Mouse (Mus musculus): ENCODE measurements around the gene Il12rb1. TPM values are rescaled to one million over a fixed set of nuclear protein-coding genes. Genes with fewer than 3 reads are reported as not detected.

Gene Il12rb1
- polyA plus RNA-seq, 2 experiments = 0.13 TPM; not detected in 1

- H3K4me1 ChIP-seq (ENCODE audit: control insufficient read depth, insufficient read depth, low read length) = peaks cover 33% of the 10 kb centered on the region
- peak overlapping the region; percentile 28; the same call in 1 of the 2 replicates for H3K4me2 ChIP-seq (replicated peaks; ENCODE audit: low read depth, low read length, severe bottlenecking)
- H3K9ac ChIP-seq (ENCODE audit: low read depth, low read length, severe bottlenecking) = peak overlapping the region; percentile 36
- no peaks in the 10 kb centered on the region for H3K27me3 ChIP-seq (ENCODE audit: control insufficient read depth, insufficient read depth, low read length)
- DNase-seq (ENCODE audit: low spot score) (peak; percentile 80), ATAC-seq (ENCODE audit: low FRiP score, low read depth) (no peak)
- H3K4me3 ChIP-seq (replicated peaks; ENCODE audit: low read length) = no peak overlapping the region; the same call in 1 of the 2 replicates
- WGBS = 44% methylated on average over 9 of the region's 9 CpGs
- no peak for TF ChIP-seq POLR2A (IDR thresholded peaks at IDR 0.05; ENCODE audit: borderline replicate concordance, extremely low read depth, insufficient read depth, insufficient read length)
- H3K9me3 ChIP-seq (ENCODE audit: control insufficient read depth, low read length) = no peaks in the 10 kb centered on the region
- peak overlapping the region; percentile 68 for H3K27ac ChIP-seq (replicated peaks; ENCODE audit: low read depth, low read length)
- H3K36me3 ChIP-seq (ENCODE audit: control insufficient read depth, insufficient read depth, low read length) = peaks cover 65% of the 10 kb centered on the region
Measured at GRCm38 (mm10) chr8:70773833-70774232, 34.4 kb upstream of the Il12rb1 start.

DNA sequence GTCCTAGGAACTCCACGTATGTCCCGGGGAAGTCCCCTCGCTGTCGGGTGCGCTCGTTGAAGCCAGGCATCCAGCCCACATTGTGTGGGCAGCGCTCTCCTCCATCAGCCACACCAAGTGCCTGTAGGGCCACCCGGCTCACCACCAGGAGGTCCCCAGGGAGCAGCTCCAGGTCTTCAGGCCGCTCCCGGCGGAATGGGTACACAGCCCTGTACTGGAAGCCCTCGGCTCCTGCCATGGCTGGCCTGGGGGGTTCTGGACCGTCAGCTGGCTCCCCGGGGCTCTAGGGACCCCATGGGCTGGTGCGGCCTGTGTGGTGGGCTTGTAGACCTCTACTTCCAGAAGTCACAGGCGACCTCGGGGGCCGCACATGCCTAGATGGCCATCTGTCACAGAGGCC lies 33.5 kb upstream of the Il12rb1 start:
- peaks cover 68% of the 10 kb centered on the region for H3K36me3 ChIP-seq (ENCODE audit: control insufficient read depth, insufficient read depth, low read length)
- H3K27ac ChIP-seq (replicated peaks; ENCODE audit: low read depth, low read length) = peak overlapping the region; percentile 68; the same call in 1 of the 2 replicates
- no peak overlapping the region for H3K4me2 ChIP-seq (replicated peaks; ENCODE audit: low read depth, low read length, severe bottlenecking)
- no peaks in the 10 kb centered on the region for H3K9me3 ChIP-seq (ENCODE audit: control insufficient read depth, low read length)
- 0 out of 2 replicates have a peak overlapping the region, but pooled peaks have one; percentile 95 for H3K9ac ChIP-seq (ENCODE audit: low read depth, low read length, severe bottlenecking)
- WGBS = 95% methylated on average over 18 of the region's 18 CpGs
- no peaks in the 10 kb centered on the region for H3K27me3 ChIP-seq (ENCODE audit: control insufficient read depth, insufficient read depth, low read length)
- no peak overlapping the region for H3K4me3 ChIP-seq (replicated peaks; ENCODE audit: low read length)
- DNase-seq (ENCODE audit: low spot score) = no peak
- ATAC-seq (ENCODE audit: low FRiP score, low read depth) = no peak
- peaks cover 33% of the 10 kb centered on the region for H3K4me1 ChIP-seq (ENCODE audit: control insufficient read depth, insufficient read depth, low read length)
- TF ChIP-seq POLR2A (IDR thresholded peaks at IDR 0.05; ENCODE audit: borderline replicate concordance, extremely low read depth, insufficient read depth, insufficient read length) = no peak

- no peaks in the 10 kb centered on the region for H3K27me3 ChIP-seq (ENCODE audit: control insufficient read depth, insufficient read depth, low read length)
- H3K9ac ChIP-seq (ENCODE audit: low read depth, low read length, severe bottlenecking) = peak overlapping the region; percentile 95
- DNase-seq (ENCODE audit: low spot score) (no peak), ATAC-seq (ENCODE audit: low FRiP score, low read depth) (no peak)
- H3K4me2 ChIP-seq (replicated peaks; ENCODE audit: low read depth, low read length, severe bottlenecking) = peak overlapping the region; percentile 86
- peaks cover 33% of the 10 kb centered on the region for H3K4me1 ChIP-seq (ENCODE audit: control insufficient read depth, insufficient read depth, low read length)
- H3K27ac ChIP-seq (replicated peaks; ENCODE audit: low read depth, low read length) = no peak overlapping the region
- WGBS = 88% methylated on average over 5 of the region's 5 CpGs
- peaks cover 68% of the 10 kb centered on the region for H3K36me3 ChIP-seq (ENCODE audit: control insufficient read depth, insufficient read depth, low read length)
- peak overlapping the region; percentile 91 for H3K4me3 ChIP-seq (replicated peaks; ENCODE audit: low read length)
- no peak for TF ChIP-seq POLR2A (IDR thresholded peaks at IDR 0.05; ENCODE audit: borderline replicate concordance, extremely low read depth, insufficient read depth, insufficient read length)
- no peaks in the 10 kb centered on the region for H3K9me3 ChIP-seq (ENCODE audit: control insufficient read depth, low read length)
Measured at GRCm38 (mm10) chr8:70775227-70775626, 33.0 kb upstream of the Il12rb1 start.

GRCm38 (mm10) chr8:70775851-70776495 lies 32.3 kb upstream of the Il12rb1 start:
- peaks cover 68% of the 10 kb centered on the region for H3K36me3 ChIP-seq (ENCODE audit: control insufficient read depth, insufficient read depth, low read length)
- peak overlapping the region; percentile 86 for H3K4me2 ChIP-seq (replicated peaks; ENCODE audit: low read depth, low read length, severe bottlenecking)
- TF ChIP-seq POLR2A (IDR thresholded peaks at IDR 0.05; ENCODE audit: borderline replicate concordance, extremely low read depth, insufficient read depth, insufficient read length) = no peak
- ATAC-seq (ENCODE audit: low FRiP score, low read depth) = no peak; the same call in 1 of the 2 replicates
- H3K4me1 ChIP-seq (ENCODE audit: control insufficient read depth, insufficient read depth, low read length) = peaks cover 33% of the 10 kb centered on the region
- H3K9ac ChIP-seq (ENCODE audit: low read depth, low read length, severe bottlenecking) = peak overlapping the region; percentile 95
- no peaks in the 10 kb centered on the region for H3K27me3 ChIP-seq (ENCODE audit: control insufficient read depth, insufficient read depth, low read length)
- DNase-seq (ENCODE audit: low spot score) = no peak
- H3K9me3 ChIP-seq (ENCODE audit: control insufficient read depth, low read length) = no peaks in the 10 kb centered on the region
- H3K4me3 ChIP-seq (replicated peaks; ENCODE audit: low read length) = peak overlapping the region; percentile 91
- WGBS = 3% methylated on average over 16 of the region's 34 CpGs
- H3K27ac ChIP-seq (replicated peaks; ENCODE audit: low read depth, low read length) = peak overlapping the region; percentile 70

GRCm38 (mm10) chr8:70776496-70777444 lies 31.5 kb upstream of the Il12rb1 start, which contains the start of gene Pik3r2:
Gene Pik3r2, minus strand, starts transcription at chr8:70776713.
- peaks cover 33% of the 10 kb centered on the region for H3K4me1 ChIP-seq (ENCODE audit: control insufficient read depth, insufficient read depth, low read length)
- DNase-seq (ENCODE audit: low spot score) = peak; percentile 98
- peak within 1 kb of the TSS; percentile 86 for H3K4me2 ChIP-seq (replicated peaks; ENCODE audit: low read depth, low read length, severe bottlenecking)
- peak; percentile 55; the same call in 1 of the 2 replicates for TF ChIP-seq POLR2A (IDR thresholded peaks at IDR 0.05; ENCODE audit: borderline replicate concordance, extremely low read depth, insufficient read depth, insufficient read length)
- no peaks in the 10 kb centered on the region for H3K9me3 ChIP-seq (ENCODE audit: control insufficient read depth, low read length)
- peak within 1 kb of the TSS; percentile 97 for H3K27ac ChIP-seq (replicated peaks; ENCODE audit: low read depth, low read length)
- H3K36me3 ChIP-seq (ENCODE audit: control insufficient read depth, insufficient read depth, low read length) = peaks cover 68% of the 10 kb centered on the region
- H3K9ac ChIP-seq (ENCODE audit: low read depth, low read length, severe bottlenecking) = peak within 1 kb of the TSS; percentile 95
- under 1% methylated on average over 81 of the region's 94 CpGs for WGBS
- peak; percentile 95 for ATAC-seq (ENCODE audit: low FRiP score, low read depth)
- H3K27me3 ChIP-seq (ENCODE audit: control insufficient read depth, insufficient read depth, low read length) = no peaks in the 10 kb centered on the region
- peak within 1 kb of the TSS; percentile 91 for H3K4me3 ChIP-seq (replicated peaks; ENCODE audit: low read length)

Measured in limb, embryonic 14.5 days (tissue).